Mouse (Mus musculus): ENCODE measurements around the gene Phlpp1.

Phlpp1 gene

DNA sequence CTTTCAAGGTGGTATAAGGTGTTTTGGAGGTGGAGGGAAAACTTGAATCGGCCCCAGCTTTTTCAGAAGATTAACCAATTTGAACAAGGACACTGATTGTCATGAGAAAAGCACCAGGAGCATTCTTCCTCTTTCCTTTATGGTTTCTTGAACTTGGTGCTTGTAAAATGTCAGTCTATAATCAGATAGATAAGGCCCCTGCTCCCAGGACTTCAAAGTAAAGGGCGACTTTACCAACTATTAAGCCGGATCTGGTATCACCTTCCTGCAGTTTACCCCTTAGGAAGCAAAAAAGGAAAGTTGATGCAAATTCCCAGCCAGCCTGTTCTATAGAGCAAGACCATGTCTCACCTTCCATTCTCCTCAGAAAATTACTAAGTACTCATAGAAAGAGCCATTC lies 21.9 kb downstream of the Phlpp1 start:
- no peak for DNase-seq (ENCODE audit: low spot score in 2 of 2)

DNA sequence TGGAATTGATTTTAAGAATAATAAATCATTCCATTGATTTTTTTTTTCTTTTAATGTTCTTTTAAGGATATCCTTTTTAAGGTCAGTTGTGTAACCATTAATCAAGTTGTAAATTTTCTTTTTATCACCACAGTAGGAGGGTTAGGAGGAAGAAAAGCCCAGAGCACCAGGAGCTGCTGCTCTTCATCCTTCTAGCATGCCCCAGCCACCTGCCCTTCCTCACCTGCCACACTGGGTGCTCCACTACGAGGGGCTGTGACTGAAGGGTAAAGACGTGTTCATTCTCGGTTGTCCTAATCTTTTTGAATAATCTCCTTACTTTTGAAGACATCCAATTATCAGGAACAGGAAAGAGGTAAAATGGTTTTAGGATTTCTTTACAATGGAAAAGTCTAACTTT lies 22.7 kb downstream of the Phlpp1 start:
- DNase-seq (ENCODE audit: low spot score in 2 of 2) = no peak

GRCm38 (mm10) chr1:106197991-106198390 lies 26.4 kb downstream of the Phlpp1 start:
- DNase-seq (ENCODE audit: low spot score in 2 of 2) = no peak

- DNase-seq (ENCODE audit: low spot score in 2 of 2) = no peak
Observed at GRCm38 (mm10) chr1:106199109-106199508, 27.6 kb downstream of the Phlpp1 start.

DNA sequence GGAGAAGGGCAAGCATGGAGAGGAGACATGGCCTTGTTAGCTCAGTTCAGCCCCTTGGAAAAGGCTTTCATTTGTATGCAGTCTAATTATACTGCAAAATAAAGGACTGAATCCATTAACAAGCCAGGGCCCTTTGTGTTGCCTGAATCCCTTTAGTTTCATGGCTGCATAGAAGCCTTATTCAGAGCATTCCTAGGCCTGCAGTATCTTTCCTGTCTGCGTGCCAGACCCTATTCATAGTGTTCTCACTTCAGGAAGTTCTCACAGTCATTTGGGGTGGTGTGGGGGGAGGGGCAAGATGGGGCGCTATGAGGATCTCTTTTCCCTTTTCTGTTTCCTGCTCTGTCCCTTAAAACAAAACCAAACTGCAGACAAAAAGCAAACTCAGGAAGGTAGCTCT lies 28.1 kb downstream of the Phlpp1 start:
- peak in 1 of 2 experiments; percentile 19 for DNase-seq (ENCODE audit: low spot score in 2 of 2)

GRCm38 (mm10) chr1:106201025-106201424 lies 29.5 kb downstream of the Phlpp1 start:
- DNase-seq (ENCODE audit: low spot score in 2 of 2) = no peak

GRCm38 (mm10) chr1:106201929-106202328 lies 30.4 kb downstream of the Phlpp1 start:
- DNase-seq (ENCODE audit: low spot score in 2 of 2) = no peak

DNA sequence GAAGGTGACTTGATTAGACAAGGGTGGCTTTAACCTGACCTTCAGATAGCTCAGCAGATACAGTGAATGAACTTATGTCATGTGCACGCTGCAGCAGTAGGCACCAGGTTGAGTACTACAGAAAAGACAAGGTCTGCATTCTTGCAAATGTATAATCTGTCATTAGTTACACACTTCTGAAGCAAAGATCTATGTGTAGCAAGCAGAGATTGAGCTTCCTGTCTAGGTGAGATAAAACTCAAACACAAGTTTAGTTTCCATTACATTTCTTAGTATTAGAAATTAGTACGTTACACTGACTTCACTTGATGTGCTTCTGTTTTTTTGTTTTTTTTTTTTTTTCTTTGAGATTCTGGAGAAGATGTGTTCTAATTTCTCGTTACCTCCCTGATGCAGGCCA lies 32.4 kb downstream of the Phlpp1 start:
- no peak for DNase-seq (ENCODE audit: low spot score in 2 of 2)

DNA sequence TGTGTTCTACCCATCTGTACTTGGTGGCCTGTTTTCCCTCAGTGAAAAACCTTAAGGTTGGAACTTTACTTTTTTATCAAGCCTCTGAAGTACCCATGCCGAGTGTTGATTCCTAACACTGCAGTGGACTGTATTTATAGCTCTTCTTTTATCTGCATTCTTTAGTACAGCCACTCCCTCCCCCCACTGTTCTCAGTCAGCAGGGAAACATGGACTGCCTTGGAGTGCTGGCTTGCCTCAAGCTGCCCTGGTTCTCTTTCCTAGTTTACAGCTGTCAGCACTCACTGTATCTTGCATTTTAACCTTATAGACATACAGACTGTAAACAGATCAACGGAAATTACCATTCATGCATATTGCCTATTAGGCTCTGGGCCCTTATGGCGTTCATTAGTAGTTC lies 32.8 kb downstream of the Phlpp1 start:
- DNase-seq (ENCODE audit: low spot score in 2 of 2) = no peak

DNA sequence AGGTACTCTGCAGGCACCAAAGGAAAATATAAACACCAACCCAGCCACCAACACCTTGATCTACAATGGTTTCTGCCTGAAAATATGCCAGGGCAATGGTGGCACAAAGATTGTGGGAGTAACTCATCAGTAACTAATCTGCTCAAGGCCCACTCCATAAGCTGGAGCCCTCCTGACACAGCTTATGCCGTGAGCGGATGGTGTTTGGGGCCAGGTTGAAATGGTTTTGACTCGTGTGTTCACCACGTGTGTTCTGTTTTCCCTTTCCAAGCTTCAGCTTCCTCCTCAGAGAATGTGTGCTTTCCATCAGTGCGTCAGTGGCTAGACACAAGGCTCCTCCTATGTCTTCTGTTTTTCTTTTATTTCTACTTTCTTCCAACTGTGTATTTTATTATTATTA lies 37.0 kb downstream of the Phlpp1 start:
- DNase-seq (ENCODE audit: low spot score in 2 of 2) = no peak

DNA sequence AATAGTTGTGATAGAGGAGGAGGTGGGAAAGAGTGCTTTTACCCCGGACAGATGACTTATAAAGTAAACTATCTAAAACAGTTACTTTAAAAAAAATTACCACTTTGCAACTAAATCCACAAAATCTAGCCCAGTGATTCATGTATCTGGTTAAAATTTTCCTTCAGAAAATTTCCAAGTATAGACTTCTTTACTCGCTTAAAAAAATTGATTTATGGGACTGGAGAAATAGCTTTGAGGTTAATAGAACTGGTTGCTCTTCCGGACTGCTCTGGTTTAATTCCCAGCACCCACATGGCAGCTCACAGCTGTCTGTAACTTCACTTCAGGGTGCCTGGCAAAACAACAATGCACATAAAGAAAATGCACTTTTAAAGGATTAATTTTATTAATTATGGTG lies 38.9 kb downstream of the Phlpp1 start:
- DNase-seq (ENCODE audit: low spot score in 2 of 2) = no peak

DNA sequence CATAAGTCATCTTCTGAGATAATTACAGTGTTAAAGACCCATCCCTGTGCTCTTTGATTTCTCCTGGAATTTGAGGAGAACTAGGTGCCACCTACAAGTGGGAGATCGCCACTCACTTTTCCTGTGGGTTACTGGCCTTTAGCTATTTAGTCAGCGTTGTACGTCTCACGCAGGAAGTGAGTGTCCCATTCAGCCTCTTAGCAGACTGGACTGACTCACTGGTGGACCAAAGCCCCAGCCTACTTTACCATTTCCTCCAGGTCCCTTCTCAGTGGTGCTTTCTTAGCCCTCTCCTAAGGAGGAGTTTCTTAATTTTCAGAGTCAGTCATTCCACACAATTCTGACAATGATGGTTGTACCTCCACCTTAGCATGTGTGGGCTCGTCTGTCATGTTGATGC lies 39.6 kb downstream of the Phlpp1 start:
- no peak for DNase-seq (ENCODE audit: low spot score in 2 of 2)

DNA sequence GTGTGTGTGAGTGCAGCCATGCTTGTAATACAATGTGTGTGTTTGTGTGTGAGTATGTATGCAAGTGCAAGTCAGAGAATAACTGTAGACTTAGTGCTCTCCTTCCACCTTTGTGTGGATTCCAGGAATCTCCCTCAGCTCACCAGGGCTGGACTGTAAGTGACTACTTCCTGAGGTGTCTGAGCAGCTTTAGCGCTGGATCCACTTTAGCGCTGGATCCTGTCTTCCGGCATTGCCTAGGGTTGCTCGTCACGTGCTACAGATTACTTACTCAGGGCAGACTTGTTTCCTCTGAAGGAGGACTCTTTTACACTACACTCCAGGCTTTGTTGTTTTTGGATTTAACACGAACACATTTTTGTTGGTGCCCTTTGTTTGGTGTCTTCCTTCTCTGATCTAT lies 48.9 kb downstream of the Phlpp1 start:
- no peak for DNase-seq (ENCODE audit: low spot score in 2 of 2)

GRCm38 (mm10) chr1:106221371-106221770 lies 49.8 kb downstream of the Phlpp1 start:
- DNase-seq (ENCODE audit: low spot score in 2 of 2) = no peak

DNA sequence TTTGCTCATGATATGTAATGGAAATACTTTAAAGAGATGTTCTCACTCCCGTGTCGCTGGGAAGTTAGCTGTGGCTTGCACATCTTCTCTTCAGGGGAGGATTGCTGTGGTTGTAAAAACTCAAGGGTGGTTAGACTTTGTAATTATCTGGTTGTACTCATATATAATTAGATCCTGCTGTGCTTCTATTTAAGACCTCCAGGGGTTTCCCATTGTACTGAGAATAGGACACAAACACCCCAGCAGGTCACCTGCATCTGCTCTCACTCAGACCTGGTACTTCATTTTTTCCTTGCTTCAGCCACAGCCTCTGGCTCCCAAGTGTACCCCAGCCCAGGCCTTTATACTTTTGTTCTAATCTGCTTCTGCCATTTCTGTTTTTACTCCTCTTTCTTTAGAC lies 50.4 kb downstream of the Phlpp1 start:
- DNase-seq (ENCODE audit: low spot score in 2 of 2) = no peak

- no peak for DNase-seq (ENCODE audit: low spot score in 2 of 2)
Observed at GRCm38 (mm10) chr1:106226613-106227012, 55.1 kb downstream of the Phlpp1 start.

DNA sequence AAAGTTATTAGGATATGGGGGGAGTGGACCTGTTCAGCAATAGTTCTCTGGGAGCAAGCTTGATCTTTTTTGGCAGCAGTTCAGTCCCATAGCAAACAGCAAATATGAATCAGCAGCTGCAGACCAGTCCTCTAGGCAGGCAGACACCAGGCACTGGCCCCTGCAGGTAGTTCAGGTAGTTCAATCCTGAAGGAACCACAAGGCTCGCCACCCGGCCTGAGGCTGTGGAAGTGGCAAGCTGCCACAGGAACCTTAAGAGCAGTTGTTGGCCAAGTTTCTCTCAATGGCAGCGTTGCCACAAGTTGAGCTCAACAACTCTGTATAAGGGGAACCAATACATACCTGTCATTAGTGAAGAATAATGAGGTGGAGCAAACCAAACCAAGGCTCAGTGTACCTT lies 58.8 kb downstream of the Phlpp1 start:
- DNase-seq (ENCODE audit: low spot score in 2 of 2) = no peak

- no peak for DNase-seq (ENCODE audit: low spot score in 2 of 2)
Observed at GRCm38 (mm10) chr1:106231345-106231744, 59.8 kb downstream of the Phlpp1 start.

DNA sequence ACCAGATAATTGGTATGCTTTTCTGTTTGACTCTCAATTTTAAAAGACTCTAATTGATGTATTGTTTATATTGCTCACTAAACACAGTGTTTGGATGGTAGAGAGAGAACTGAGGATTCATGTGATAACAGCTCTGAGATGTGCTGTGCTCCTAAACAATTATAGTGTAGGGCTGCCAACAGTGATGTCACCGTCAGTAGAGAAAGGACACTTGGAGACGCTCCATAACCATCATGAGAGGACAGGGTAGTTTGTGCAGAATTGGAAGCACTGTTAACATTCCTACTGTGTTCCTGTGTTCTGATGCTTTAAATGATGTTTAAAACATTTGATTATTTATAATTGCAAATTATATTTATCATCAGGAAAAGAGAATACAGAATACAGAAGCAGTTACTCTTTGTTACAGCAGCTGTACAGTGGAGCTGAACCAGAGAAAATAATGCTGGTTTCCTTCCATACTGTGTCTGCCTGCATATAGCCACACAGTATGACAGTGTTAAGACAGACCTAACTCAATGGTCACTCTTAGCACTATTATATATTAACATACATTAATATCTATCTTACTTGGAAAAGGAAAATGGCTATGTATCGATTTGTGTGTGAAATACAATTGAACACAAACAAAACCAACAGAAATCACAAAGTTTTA lies 60.4 kb downstream of the Phlpp1 start:
- no peak for DNase-seq (ENCODE audit: low spot score in 2 of 2)

- DNase-seq (ENCODE audit: low spot score in 2 of 2) = no peak
Observed at GRCm38 (mm10) chr1:106232460-106232850, 60.9 kb downstream of the Phlpp1 start.

DNA sequence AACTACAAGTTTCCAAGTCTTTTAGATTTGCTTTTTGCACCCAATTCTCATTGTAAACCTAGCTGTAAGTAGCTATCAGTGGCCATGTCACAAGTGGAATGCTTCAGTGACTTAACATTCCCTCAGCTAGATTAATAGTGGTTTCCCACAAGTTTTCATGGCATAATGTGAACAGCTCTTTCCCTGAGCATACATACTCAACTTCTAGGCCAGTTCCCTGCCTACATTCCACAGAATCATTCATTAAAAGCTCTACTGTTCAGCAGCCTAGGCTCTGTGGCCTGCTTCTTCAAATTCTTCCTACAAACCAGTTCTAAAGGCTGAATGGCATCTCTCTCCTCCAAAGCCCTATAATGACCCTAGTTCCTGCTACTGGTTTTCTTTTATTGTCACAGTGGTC lies 65.4 kb downstream of the Phlpp1 start:
- no peak for DNase-seq (ENCODE audit: low spot score in 2 of 2)

GRCm38 (mm10) chr1:106240116-106240685 lies 68.6 kb downstream of the Phlpp1 start:
- DNase-seq (ENCODE audit: low spot score in 2 of 2) = no peak

DNA sequence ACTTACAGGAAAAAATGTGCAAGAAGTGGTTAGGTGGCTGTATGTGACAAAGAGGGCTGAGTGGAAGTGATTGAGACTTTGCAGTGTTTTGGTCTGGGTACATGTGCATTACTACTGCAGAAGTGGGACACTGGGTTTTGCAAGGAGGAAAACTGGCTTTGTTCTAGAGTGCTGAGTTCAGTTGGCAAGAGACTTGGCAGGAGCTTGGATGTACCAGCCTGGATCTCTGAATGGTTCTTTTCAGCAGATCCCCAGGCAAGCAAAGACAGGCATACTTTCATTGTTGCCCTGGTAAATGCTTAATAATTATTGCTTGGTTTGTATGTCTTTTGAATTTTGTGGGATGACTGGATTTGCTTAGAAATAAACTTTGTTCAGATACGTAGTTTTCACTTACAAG lies 69.5 kb downstream of the Phlpp1 start:
- no peak for DNase-seq (ENCODE audit: low spot score in 2 of 2)

GRCm38 (mm10) chr1:106242129-106242528 lies 70.6 kb downstream of the Phlpp1 start:
- DNase-seq (ENCODE audit: low spot score in 2 of 2) = no peak
